Comparison of ENCODE assay signal across 8 mouse cellular contexts in the genomic region with DNA sequence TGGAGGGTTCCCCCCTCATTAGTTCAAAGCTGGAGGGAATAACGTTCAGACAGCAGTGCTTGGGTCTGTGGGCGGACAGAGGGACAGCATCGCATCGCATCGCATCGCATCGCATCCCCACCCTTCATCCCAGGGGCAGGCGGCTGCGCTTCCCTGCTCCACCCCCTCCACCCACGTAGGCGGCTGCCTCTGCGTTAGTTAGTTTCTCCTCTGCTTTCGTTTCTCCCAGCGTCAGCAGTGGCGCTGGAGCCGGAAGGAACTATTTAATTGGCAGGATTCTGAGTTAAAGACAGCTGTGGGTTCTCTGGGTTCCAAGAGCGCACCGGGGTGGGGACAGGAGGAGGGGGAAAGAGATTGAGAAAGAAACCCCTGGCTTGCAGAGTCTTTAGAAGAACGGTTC.
DNase-seq lines count a peak whose midpoint lies in the region; ATAC-seq and TF ChIP-seq lines count a peak whose summit lies in the region.

No protein-coding gene starts in this region.

- no peak for ATAC-seq in embryonic facial prominence, embryonic 15.5 days (ENCODE audit: insufficient number of reproducible peaks, low FRiP score, low TSS enrichment, low read depth)
- ATAC-seq in heart, embryonic 13.5 days (ENCODE audit: extremely low read depth, insufficient number of reproducible peaks, low FRiP score, low TSS enrichment) = no peak
- peak; percentile 43; the same call in 1 of the 2 replicates for ATAC-seq in kidney, embryonic 16.5 days (ENCODE audit: low FRiP score, low TSS enrichment)
- peak; percentile 79 for ATAC-seq in lung, postnatal 0 days

- peaks cover 58% of the 10 kb centered on the region for H3K27me3 ChIP-seq in embryonic facial prominence, embryonic 15.5 days
- peaks cover 95% of the 10 kb centered on the region for H3K27me3 ChIP-seq in heart, embryonic 13.5 days (replicated peaks)
- H3K27me3 ChIP-seq in kidney, embryonic 16.5 days (ENCODE audit: insufficient read depth, low read length) = peaks cover 4% of the 10 kb centered on the region; the same call in 1 of the 2 replicates
- H3K27me3 ChIP-seq in lung, postnatal 0 days (replicated peaks; ENCODE audit: insufficient read depth, low read length) = 0 out of 2 replicates have a peak, but pooled peaks cover 3% of the 10 kb centered on the region

- H3K27ac ChIP-seq in embryonic facial prominence, embryonic 15.5 days (replicated peaks) = no peak overlapping the region
- H3K27ac ChIP-seq in heart, embryonic 13.5 days (replicated peaks) = no peak overlapping the region
- H3K27ac ChIP-seq in kidney, embryonic 16.5 days (ENCODE audit: low read length) = no peak overlapping the region
- H3K27ac ChIP-seq in lung, postnatal 0 days (ENCODE audit: low read length) = no peak overlapping the region

- no peaks in the 10 kb centered on the region for H3K36me3 ChIP-seq in embryonic facial prominence, embryonic 15.5 days
- no peaks in the 10 kb centered on the region for H3K36me3 ChIP-seq in heart, embryonic 13.5 days
- H3K36me3 ChIP-seq in kidney, embryonic 16.5 days (ENCODE audit: insufficient read depth, low read length) = no peaks in the 10 kb centered on the region
- H3K36me3 ChIP-seq in lung, postnatal 0 days (ENCODE audit: insufficient read depth, low read length) = no peaks in the 10 kb centered on the region

- H3K4me1 ChIP-seq in embryonic facial prominence, embryonic 15.5 days = peaks cover 12% of the 10 kb centered on the region; the same call in 1 of the 2 replicates
- no peaks in the 10 kb centered on the region for H3K4me1 ChIP-seq in heart, embryonic 13.5 days
- H3K4me1 ChIP-seq in kidney, embryonic 16.5 days (ENCODE audit: insufficient read depth, low read length) = peaks cover 23% of the 10 kb centered on the region
- no peaks in the 10 kb centered on the region for H3K4me1 ChIP-seq in lung, postnatal 0 days (ENCODE audit: insufficient read depth, low read depth, low read length)

- H3K4me3 ChIP-seq in embryonic facial prominence, embryonic 15.5 days (replicated peaks) = peak overlapping the region; percentile 23
- H3K4me3 ChIP-seq in heart, embryonic 13.5 days = peak overlapping the region; percentile 29
- H3K4me3 ChIP-seq in kidney, embryonic 16.5 days (ENCODE audit: low read length) = peak overlapping the region; percentile 28
- peak overlapping the region; percentile 11; the same call in 1 of the 2 replicates for H3K4me3 ChIP-seq in lung, postnatal 0 days (ENCODE audit: low read depth, low read length)

- peak overlapping the region; percentile 43 for H3K4me2 ChIP-seq in embryonic facial prominence, embryonic 15.5 days (replicated peaks)
- peak overlapping the region; percentile 45 for H3K4me2 ChIP-seq in heart, embryonic 13.5 days
- peak overlapping the region; percentile 52 for H3K4me2 ChIP-seq in kidney, embryonic 16.5 days (replicated peaks; ENCODE audit: low read depth, low read length)
- peak overlapping the region; percentile 34; the same call in 1 of the 2 replicates for H3K4me2 ChIP-seq in lung, postnatal 0 days (replicated peaks; ENCODE audit: low read depth, low read length)

- H3K9me3 ChIP-seq in embryonic facial prominence, embryonic 15.5 days (replicated peaks) = no peaks in the 10 kb centered on the region
- H3K9me3 ChIP-seq in heart, embryonic 13.5 days = no peaks in the 10 kb centered on the region
- no peaks in the 10 kb centered on the region for H3K9me3 ChIP-seq in kidney, embryonic 16.5 days (ENCODE audit: low read length)
- H3K9me3 ChIP-seq in lung, postnatal 0 days (ENCODE audit: low read length) = no peaks in the 10 kb centered on the region

- peak; percentile 25 to 37 for DNase-seq in adrenal gland, adult (ENCODE audit: inconsistent age in 2 of 2, low spot score in 1 of 2)
- DNase-seq in adrenal gland, adult 18-20 months (ENCODE audit: low spot score in 2 of 2) = no peak
- DNase-seq in lung, postnatal 0 days (ENCODE audit: low spot score) = peak; percentile 87
- peak; percentile 69 for DNase-seq in skeletal muscle tissue, adult 2 months (ENCODE audit: low read depth, low spot score)
- no peak for DNase-seq in cerebellum, adult 9-10 months

- H3K9ac ChIP-seq in embryonic facial prominence, embryonic 15.5 days = no peak overlapping the region
- no peak overlapping the region for H3K9ac ChIP-seq in heart, embryonic 13.5 days
- peak overlapping the region; percentile 13 for H3K9ac ChIP-seq in kidney, embryonic 16.5 days (replicated peaks; ENCODE audit: low read length)
- H3K9ac ChIP-seq in lung, postnatal 0 days (replicated peaks; ENCODE audit: low read depth) = no peak overlapping the region

- WGBS in embryonic facial prominence, embryonic 15.5 days = under 1% methylated on average over 19 of the region's 19 CpGs
- 2% methylated on average over 19 of the region's 19 CpGs for WGBS in heart, embryonic 13.5 days
- WGBS in kidney, embryonic 16.5 days = 2% methylated on average over 19 of the region's 19 CpGs
- WGBS in lung, postnatal 0 days = 2% methylated on average over 19 of the region's 19 CpGs

- TF ChIP-seq EP300 in lung, postnatal 0 days (IDR thresholded peaks at IDR 0.05) = no peak

- no peak for TF ChIP-seq CTCF in lung, postnatal 0 days (IDR thresholded peaks at IDR 0.05)

Comparison
In these comparisons a context has a peak if more than half of its experiments do, and no peak if none do; other contexts are left out.
1. DNase-seq: peak in adrenal gland, adult (2 of 2), lung, postnatal 0 days (single experiment) and skeletal muscle tissue, adult 2 months (single experiment); none in adrenal gland, adult 18-20 months (0 of 2) and cerebellum, adult 9-10 months (single experiment).
2. ATAC-seq: peak in kidney, embryonic 16.5 days (single experiment) and lung, postnatal 0 days (single experiment); none in embryonic facial prominence, embryonic 15.5 days (single experiment) and heart, embryonic 13.5 days (single experiment).
3. Peak in every context shown above with its lines, with median percentiles within 50 percentile points of each other: H3K4me2 ChIP-seq and H3K4me3 ChIP-seq.